Mouse (Mus musculus) heart, adult 18-20 months (tissue): ENCODE results near the gene Disp2. TPM values are rescaled to one million over a fixed set of nuclear protein-coding genes. Genes with fewer than 3 reads are reported as not detected.
A peak's percentile ranks its signal among the peaks of the same experiment; 100 is the strongest.

ENCODE experiments used
- DNase-seq, 2 experiments: peaks; one replicate each; pipeline ENCODE4 v3.0.0; 2021 to 2022; ENCODE audit warnings: mixed read lengths in 1 of 2
- total RNA-seq, 2 experiments: library from RNA; stranded (reverse); gene quantifications; 2 replicates each; pipeline ENCODE4 v1.2.3; 2021

Gene Disp2
- total RNA-seq, 2 experiments from 2014 or later: 0.07 TPM; not detected in 1

GRCm38 (mm10) chr2:118759828-118760227 lies 19.7 kb upstream of the Disp2 start:
- peak; percentile 52 to 64 for DNase-seq

- DNase-seq: peak in 1 of 2 experiments; percentile 31
Observed at GRCm38 (mm10) chr2:118760311-118761025, 19.1 kb upstream of the Disp2 start.

- DNase-seq: peak in 1 of 2 experiments; percentile 20
Observed at GRCm38 (mm10) chr2:118761358-118761757, 18.2 kb upstream of the Disp2 start.

- peak; percentile 94 to 95 for DNase-seq
Observed at GRCm38 (mm10) chr2:118761906-118762783, 17.4 kb upstream of the Disp2 start, which contains the start of gene Ccdc9b. Ccdc9b (minus strand) TSS chr2:118762661.

GRCm38 (mm10) chr2:118762784-118763148 lies 16.8 kb upstream of the Disp2 start:
- DNase-seq: no peak

- DNase-seq: peak; percentile 60 to 84
Observed at GRCm38 (mm10) chr2:118763469-118763868, 16.1 kb upstream of the Disp2 start.

GRCm38 (mm10) chr2:118764094-118764831 lies 15.3 kb upstream of the Disp2 start:
- DNase-seq: peak; percentile 57 to 75

GRCm38 (mm10) chr2:118764875-118765274 lies 14.6 kb upstream of the Disp2 start:
- no peak for DNase-seq

- peak in 1 of 2 experiments; percentile 29 for DNase-seq
Observed at GRCm38 (mm10) chr2:118766041-118767033, 13.2 kb upstream of the Disp2 start.

GRCm38 (mm10) chr2:118772158-118772874 lies 7.2 kb upstream of the Disp2 start, which contains the start of gene Phgr1:
Phgr1 (plus strand) TSS chr2:118772769.
- no peak for DNase-seq

- no peak for DNase-seq
Observed at GRCm38 (mm10) chr2:118774536-118774935, 5.0 kb upstream of the Disp2 start.

GRCm38 (mm10) chr2:118775396-118775795 lies 4.1 kb upstream of the Disp2 start:
- no peak for DNase-seq

GRCm38 (mm10) chr2:118775846-118776245 lies 3.7 kb upstream of the Disp2 start:
- DNase-seq: peak in 1 of 2 experiments; percentile 16

GRCm38 (mm10) chr2:118776295-118776694 lies 3.2 kb upstream of the Disp2 start:
- no peak for DNase-seq

GRCm38 (mm10) chr2:118778418-118778817 lies 1.1 kb upstream of the Disp2 start:
- no peak for DNase-seq

GRCm38 (mm10) chr2:118779065-118779464 lies 454 bp upstream of the Disp2 start:
- no peak for DNase-seq

- DNase-seq: no peak
Observed at GRCm38 (mm10) chr2:118781115-118781514, 1.6 kb downstream of the Disp2 start.

- no peak for DNase-seq
Observed at GRCm38 (mm10) chr2:118782303-118782702, 2.8 kb downstream of the Disp2 start.

GRCm38 (mm10) chr2:118783093-118783492 lies 3.6 kb downstream of the Disp2 start:
- no peak for DNase-seq

- no peak for DNase-seq
Observed at GRCm38 (mm10) chr2:118783663-118784062, 4.1 kb downstream of the Disp2 start.
